Mouse (Mus musculus) brain, embryonic 14.5 days (tissue): ENCODE measurements at regions not wholly inside any gene's neighbourhood (a gene's known extent, or its start where the extent isn't known, plus 50 kb on each side); places are given as distances from the start of the nearest gene placed in this dataset.

Experiments used
- CTCF ChIP-seq: fragments of 200-500 bp; IDR thresholded peaks from 2 replicates; pipeline ENCODE4 v1.5.1; 2012; ENCODE audit warnings: inconsistent platforms, mild to moderate bottlenecking, moderate library complexity, borderline replicate concordance; ENCODE audit not compliant: insufficient read depth, insufficient read length; ENCODE audit errors: extremely low read depth
- POLR2A ChIP-seq: fragments of 200-500 bp; IDR thresholded peaks from 2 replicates; pipeline ENCODE4 v1.6.1; 2012; ENCODE audit warnings: mild to moderate bottlenecking, inconsistent platforms, borderline replicate concordance; ENCODE audit not compliant: poor library complexity, insufficient read depth, insufficient read length, severe bottlenecking; ENCODE audit errors: extremely low read depth

DNA sequence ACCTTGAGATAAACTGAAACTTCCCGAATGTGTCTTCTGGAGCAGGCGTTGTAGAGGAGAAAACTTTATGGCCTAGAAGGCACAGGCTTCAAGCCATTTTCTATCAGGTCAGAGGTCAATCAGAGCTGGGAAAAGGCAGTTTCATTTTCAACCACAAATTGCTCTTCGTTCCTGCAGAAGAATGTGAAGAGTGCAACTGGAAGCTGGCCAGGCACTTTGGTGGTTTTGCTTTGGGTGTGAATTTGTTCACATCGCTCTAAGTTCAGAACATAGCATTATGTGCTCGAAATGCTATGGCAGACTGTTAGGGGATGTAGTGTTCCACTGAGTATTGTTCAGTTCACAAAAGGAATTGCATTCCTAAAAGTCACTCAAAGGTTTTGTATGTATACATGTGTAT, 220.9 kb upstream of the Rgmb start:
- TF ChIP-seq CTCF (no peak), POLR2A (no peak)
